Mouse (Mus musculus): ENCODE measurements around the gene Lypd6.

The Lypd6 gene

DNA sequence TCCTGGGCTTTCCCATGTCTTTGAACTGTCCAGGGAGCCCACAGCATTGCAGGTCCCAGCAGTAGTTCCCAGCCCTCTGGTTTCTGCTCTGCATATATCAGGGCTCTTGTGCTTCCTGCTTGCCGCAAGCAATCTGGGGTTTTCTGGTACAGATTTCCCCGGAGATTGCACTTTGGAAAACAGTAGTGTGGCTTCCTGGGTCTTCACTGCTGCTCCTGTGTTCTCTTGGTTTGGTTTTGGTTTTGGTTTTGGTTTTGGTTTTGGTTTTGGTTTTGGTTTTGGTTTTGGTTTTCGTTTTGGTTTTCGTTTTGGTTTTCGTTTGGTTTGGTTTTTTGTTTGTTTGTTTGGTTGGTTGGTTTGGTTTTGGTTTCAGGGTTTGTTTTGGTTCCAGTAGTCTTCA, 99.9 kb downstream of the Lypd6 start:
- DNase-seq (ENCODE audit: low spot score in 2 of 2) = no peak

- DNase-seq (ENCODE audit: low spot score in 2 of 2) = no peak
Measured at GRCm38 (mm10) chr2:50173730-50174528, 107.7 kb downstream of the Lypd6 start.

DNA sequence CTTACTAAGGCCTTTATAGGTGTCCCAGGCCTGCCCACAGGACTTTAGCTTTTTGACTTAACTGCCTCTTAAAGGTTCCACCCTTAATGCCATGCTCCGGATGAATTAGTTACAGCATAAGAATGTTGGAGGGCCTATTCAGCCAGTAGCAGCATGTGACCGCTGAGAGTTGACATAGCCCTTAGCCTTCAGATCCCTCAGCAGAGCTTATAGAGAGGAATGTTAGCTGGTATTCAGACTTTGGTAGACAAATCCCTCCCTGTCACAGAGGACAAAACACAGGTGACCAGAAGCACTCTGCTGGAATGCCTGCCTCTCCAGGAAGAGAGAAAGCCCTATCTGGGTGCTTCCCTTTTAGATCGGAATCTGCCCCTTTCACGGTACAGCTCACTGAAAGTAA, 109.5 kb downstream of the Lypd6 start:
- no peak for DNase-seq (ENCODE audit: low spot score in 2 of 2)

DNA sequence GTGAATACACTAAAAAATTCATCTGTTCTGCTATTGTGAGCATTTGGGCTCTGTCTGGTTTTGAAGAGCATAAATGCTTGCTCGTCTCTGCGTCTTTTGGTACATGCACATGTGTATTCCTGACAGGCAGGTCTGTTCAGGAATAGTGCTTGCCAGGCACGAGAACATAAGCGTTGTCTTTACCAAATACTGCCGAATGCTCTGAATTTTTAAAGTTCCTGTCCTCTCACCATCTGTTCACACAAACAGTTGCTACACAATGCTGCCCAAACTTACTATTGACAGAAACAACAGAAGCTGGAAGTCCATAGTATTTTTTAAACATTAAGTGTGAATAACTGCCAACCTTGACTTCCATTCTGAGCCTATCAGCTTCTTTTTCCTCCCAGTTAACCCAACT, 112.9 kb downstream of the Lypd6 start:
- DNase-seq (ENCODE audit: low spot score in 2 of 2) = no peak

- no peak for DNase-seq (ENCODE audit: low spot score in 2 of 2)
Measured at GRCm38 (mm10) chr2:50180423-50180822, 114.2 kb downstream of the Lypd6 start.

DNA sequence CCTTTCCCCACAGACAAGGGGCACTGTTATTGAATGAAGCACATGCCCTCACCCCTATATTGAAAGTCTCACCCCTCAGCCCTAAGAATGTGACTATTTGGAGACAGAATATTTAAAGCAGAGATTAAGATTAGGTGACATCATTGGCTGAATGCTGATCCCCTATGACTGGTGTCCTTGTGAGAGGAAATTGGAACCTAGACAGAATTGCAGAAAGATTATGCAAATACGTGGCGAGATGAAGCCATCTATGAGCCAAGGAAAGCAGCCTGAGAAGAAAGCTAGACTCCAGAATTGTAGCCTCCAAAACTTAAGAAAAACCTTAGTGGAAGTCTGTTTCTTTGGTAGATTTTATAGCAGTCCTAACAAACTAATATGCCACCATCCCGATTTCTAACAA, 115.1 kb downstream of the Lypd6 start:
- DNase-seq (ENCODE audit: low spot score in 2 of 2) = no peak

DNA sequence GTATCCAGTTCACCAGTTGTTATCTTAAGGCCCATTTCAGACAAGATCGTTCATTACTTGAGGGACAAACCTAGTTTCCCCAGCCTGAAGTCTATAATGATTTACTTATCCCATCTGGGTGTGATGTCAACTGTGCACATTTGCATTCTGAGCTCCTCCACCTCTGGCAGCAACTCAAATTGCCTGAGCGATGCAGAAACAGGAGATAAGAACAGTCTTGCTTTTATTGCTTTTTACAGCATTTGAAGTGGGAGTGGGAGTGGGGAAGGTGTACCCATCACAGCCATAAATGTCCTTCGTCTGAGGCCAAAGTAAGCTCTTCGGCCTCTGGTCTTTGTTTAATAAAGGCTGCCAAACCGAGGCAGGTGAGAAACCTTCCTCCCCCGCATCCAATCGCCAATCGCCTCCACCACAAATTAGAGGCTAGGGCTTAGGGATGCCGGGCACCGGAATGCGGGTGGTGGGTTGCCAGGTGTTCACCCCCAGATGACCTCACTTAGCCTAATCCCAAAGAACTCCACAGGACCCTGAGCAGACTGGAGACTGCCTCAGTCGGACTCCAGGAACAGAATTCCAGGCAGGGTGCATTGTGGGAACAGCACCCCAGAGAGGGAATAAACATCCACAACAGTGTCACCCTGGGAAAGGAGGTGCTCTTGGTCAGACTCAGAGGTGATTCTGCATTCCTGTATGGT, 120.6 kb downstream of the Lypd6 start:
- peak in 1 of 2 experiments; percentile 12 for DNase-seq (ENCODE audit: low spot score in 2 of 2)

DNA sequence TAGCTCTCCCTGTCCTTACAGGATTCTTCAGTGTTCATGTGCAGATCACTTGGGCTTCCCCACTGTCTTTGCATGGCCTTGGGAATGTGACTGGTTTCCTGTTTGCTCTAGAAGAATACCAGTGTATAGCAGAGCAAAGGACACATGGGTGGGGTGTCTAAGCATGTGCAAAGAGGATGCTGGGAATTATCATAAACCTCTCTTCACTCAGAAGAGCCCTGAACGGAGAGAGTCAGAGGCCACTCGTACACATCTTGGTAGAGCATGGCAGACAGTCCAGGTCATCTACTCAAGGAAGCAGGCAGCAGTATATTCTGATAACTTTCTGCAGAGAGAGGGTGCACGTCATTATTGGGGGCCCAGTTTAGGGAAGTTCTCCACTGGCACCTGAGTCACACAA, 122.6 kb downstream of the Lypd6 start:
- DNase-seq (ENCODE audit: low spot score in 2 of 2) = no peak

GRCm38 (mm10) chr2:50196681-50197080, 130.5 kb downstream of the Lypd6 start:
- peak; percentile 9 to 44 for DNase-seq (ENCODE audit: low spot score in 2 of 2)

DNA sequence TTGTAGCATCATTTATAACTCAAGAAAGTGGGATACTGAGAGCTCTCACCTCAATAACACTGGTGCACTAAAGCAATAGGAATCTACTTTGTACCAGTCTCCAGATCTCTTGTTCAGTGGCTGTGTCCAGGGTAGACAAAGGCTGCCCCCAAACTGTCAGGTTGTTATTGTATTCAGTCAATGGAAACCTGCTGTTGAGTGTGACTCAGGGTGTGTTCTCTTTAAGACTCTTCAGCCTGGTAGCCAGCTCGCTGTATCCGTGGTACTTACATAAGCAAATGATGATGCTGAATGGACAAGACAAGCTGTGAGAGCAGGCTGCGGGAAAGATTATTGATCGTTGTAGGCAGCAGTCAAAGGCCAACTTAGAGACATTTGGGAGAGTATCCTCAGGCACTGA, 131.6 kb downstream of the Lypd6 start:
- DNase-seq (ENCODE audit: low spot score in 2 of 2) = no peak

DNA sequence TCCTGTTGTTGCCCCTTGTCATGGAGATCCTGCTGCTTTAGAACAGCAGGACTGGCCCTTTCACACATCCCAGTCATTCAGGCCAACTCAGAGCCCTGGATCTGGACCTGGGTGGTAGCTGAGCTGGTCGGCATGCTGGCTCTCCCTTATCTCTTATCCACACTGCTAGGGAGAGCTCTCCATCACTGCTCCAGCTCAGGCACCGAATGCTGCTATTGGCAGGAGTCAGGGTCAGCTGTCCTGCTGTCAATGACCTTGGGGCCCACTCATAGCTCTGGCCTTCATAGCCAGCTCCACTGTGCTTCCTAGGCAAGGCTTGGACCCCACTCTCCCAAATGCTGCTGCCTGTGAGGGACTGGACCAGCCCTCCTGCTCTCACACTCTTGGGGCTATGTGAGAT, 134.3 kb downstream of the Lypd6 start:
- DNase-seq (ENCODE audit: low spot score in 2 of 2) = no peak

DNA sequence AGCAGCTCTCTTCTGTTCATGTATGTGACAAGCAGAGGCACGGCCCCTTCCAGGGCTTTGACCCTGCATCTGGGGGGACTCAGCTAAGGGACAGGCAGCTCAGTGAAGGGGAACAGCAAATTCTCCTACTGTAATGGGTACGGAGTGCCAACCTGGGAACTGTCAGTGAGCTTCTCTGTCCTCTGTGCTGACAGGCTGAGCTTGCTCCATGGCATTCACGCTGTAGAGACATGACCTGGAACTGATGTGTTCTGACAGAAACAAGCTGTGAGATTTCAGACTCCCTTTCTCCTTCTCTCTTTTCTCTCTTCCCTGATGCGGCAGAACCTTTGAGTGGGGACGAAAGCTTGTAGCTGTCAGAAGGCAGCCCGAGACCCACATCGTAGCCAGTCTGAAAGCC, 154.3 kb downstream of the Lypd6 start:
- no peak for DNase-seq (ENCODE audit: low spot score in 2 of 2)

DNA sequence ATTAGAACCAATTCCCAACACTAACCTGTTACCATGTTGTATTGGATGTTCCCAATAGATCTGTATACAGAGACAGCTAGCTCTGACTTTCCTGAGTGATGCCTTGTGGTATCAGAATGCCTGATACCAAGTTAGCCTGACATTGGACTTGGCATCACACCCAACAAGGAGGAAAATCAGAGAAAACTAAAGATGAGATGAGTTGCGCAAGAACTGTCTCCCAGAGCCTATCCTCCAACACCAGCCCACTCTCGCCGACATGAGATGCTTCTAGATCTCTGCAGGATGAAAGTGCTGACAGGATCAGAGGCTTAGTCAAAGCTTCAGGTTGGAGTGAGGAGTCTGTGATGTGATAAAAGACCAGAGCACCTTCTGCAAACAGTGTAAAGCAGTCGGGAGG, 158.8 kb downstream of the Lypd6 start:
- DNase-seq (ENCODE audit: low spot score in 2 of 2) = no peak

DNA sequence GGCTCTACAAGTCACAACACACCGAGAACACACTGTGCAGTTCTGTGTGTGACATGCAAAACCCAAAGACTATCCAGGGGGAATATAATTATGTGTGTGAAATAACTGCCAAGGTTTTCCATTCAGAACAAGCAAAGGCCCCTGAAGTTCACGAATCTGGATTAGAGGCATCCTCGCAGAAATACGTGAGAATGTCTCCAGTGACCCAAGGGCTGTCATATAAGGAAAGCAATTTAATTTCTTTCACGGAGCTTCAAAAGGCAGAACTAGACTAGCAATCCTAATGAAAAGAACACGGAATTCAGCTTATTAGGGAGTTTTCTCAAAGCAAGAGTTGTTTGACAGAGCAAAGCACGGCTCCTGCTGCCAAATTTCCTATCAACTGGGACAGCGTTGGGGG, 167.3 kb downstream of the Lypd6 start:
- DNase-seq (ENCODE audit: low spot score in 2 of 2) = no peak
